Mouse (Mus musculus): ENCODE data around the gene Pros1. TPM values are rescaled to one million over a fixed set of nuclear protein-coding genes. Genes with fewer than 3 reads are reported as not detected.

Pros1 gene
- polyA plus RNA-seq, 1 experiment from 2014 or later = 10.1 TPM

DNA sequence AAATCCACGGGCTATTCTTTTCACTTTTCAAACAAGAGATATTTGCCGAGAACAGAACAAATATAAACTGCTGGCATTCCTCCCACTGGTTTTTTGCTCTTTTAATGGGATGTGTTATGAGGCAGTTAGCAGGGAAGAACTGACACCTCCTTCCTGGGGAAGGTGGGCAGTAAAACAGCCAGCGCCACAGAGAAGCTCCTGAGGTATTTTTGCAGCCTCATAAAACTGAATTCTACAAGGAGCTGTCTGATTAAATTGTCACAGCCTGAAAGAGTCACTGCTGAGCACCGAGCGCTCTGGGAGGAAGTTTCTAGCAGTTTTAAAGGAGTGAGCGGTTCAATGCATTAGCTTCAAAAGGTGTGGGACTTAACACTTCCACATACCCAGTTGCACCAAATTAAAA lies 110.3 kb downstream of the Pros1 start:
- Histone ChIP-seq H3K9me3 (ENCODE audit: control insufficient read depth, low read length) (no peaks in the 10 kb centered on the region), H3K36me3 (ENCODE audit: control insufficient read depth, insufficient read depth, low read length) (no peaks in the 10 kb centered on the region), H3K4me1 (ENCODE audit: control insufficient read depth, insufficient read depth, low read depth, low read length) (no peaks in the 10 kb centered on the region), H3K4me3 (ENCODE audit: low read length) (no peak overlapping the region), H3K9ac (ENCODE audit: low read depth, low read length) (no peak overlapping the region), H3K4me2 (ENCODE audit: low read length) (no peak overlapping the region), H3K27me3 (replicated peaks; ENCODE audit: control insufficient read depth, insufficient read depth, low read length) (no peaks in the 10 kb centered on the region), H3K27ac (ENCODE audit: low read depth, low read length) (no peak overlapping the region)
- 69% methylated on average over 6 of the region's 6 CpGs for WGBS
- ATAC-seq = no peak

DNA sequence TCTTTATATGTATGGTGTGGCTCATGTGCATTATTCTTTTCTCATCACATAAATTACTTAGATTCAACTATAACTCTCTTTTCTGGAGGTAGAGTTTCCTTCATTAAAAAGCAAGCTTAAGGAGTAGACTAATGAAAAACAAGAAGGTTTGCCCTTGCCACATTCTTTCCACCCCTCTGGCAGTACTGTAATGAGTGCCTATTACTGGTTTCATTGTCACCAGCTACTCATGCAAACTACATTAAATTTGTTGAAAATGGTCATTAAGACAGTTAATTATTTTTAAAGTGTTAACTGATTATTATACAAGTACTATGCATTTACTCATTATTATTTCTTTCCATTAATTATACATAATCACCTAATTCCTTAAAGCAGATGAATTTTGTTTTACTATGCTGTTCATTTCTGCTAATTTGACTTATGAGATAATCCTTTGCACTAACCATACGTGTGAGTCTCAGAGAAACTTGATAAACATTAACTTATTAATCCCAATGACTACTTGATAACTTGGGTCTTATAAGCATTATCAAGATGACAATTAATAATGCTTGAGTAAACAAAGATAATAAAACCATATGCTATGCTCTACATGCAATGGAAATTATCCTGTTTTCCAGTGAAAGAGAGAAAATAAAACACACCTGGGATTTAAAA lies 117.7 kb downstream of the Pros1 start:
- Histone ChIP-seq H3K27ac (ENCODE audit: low read depth, low read length) (no peak overlapping the region), H3K9ac (ENCODE audit: low read depth, low read length) (no peak overlapping the region), H3K9me3 (ENCODE audit: control insufficient read depth, low read length) (no peaks in the 10 kb centered on the region), H3K36me3 (ENCODE audit: control insufficient read depth, insufficient read depth, low read length) (no peaks in the 10 kb centered on the region), H3K4me3 (ENCODE audit: low read length) (no peak overlapping the region), H3K4me1 (ENCODE audit: control insufficient read depth, insufficient read depth, low read depth, low read length) (no peaks in the 10 kb centered on the region), H3K27me3 (replicated peaks; ENCODE audit: control insufficient read depth, insufficient read depth, low read length) (no peaks in the 10 kb centered on the region), H3K4me2 (ENCODE audit: low read length) (no peak overlapping the region)
- no peak for ATAC-seq
- 62% methylated on average over 1 of the region's 1 CpGs for WGBS

DNA sequence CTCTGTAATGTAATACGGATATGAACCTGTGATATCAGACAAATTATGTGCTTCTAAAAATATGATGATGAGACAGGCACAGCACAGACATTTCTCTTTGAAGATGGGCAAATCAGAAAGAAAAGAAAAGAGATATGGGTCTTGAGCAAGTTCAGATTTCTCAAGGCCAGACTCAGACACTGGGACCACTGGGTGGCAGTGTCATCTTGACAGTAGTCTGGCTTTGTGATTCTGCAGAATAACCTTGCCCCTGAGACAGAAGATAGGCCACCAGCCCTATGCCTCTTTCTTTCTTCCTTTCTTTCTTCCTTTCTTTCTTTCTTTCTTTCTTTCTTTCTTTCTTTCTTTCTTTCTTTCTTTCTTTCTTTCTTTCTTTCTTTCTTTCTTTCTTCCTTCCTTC lies 120.8 kb downstream of the Pros1 start:
- Histone ChIP-seq H3K9me3 (ENCODE audit: control insufficient read depth, low read length) (no peaks in the 10 kb centered on the region), H3K9ac (ENCODE audit: low read depth, low read length) (no peak overlapping the region), H3K4me2 (ENCODE audit: low read length) (no peak overlapping the region), H3K27me3 (replicated peaks; ENCODE audit: control insufficient read depth, insufficient read depth, low read length) (no peaks in the 10 kb centered on the region), H3K36me3 (ENCODE audit: control insufficient read depth, insufficient read depth, low read length) (no peaks in the 10 kb centered on the region), H3K4me1 (ENCODE audit: control insufficient read depth, insufficient read depth, low read depth, low read length) (no peaks in the 10 kb centered on the region), H3K27ac (ENCODE audit: low read depth, low read length) (no peak overlapping the region), H3K4me3 (ENCODE audit: low read length) (no peak overlapping the region)
- no peak for ATAC-seq
- 83% methylated on average over 1 of the region's 1 CpGs for WGBS

Small RNA genes lying within 50 kb of the gene (microRNA-seq; reads per million reads assigned to microRNA genes)
- gene Gm25986 = not detected

Other genes starting within 250 kb of the Pros1 start
- gene Nsun3, start 67.5 kb upstream of the Pros1 start, polyA plus RNA-seq (2015; fragmentation: Nextera tagmentation; extraction: Ambion mirVana) = 9.1 and 10.9 TPM in 2 replicates
- gene Stx19, start 39.6 kb upstream of the Pros1 start, polyA plus RNA-seq (2015; fragmentation: Nextera tagmentation; extraction: Ambion mirVana) = 0.26 and 0.29 TPM in 2 replicates
- 15.9 and 16.5 TPM in 2 replicates for gene Arl13b, start 7.3 kb upstream of the Pros1 start, polyA plus RNA-seq (2015; fragmentation: Nextera tagmentation; extraction: Ambion mirVana)

Data from hindbrain, embryonic 16.5 days (tissue).